Mouse (Mus musculus): ENCODE results near the gene Tmprss12.

GRCm38 (mm10) chr15:100304019-100304991 is 23.7 kb downstream of the Tmprss12 start, which contains the start of gene Mettl7a1:
- TF ChIP-seq CTCF (IDR thresholded peaks at IDR 0.05; ENCODE audit: control insufficient read depth, insufficient read depth, insufficient replicate concordance, low read depth, low read length) (no peak), POLR2A (IDR thresholded peaks at IDR 0.05; ENCODE audit: control insufficient read depth, low read depth, low read length) (peak; percentile 25)
